Mouse (Mus musculus) heart, adult 2 months (tissue): ENCODE data around the gene Igfbp2. TPM values are rescaled to one million over a fixed set of nuclear protein-coding genes. Genes with fewer than 3 reads are reported as not detected.

Experiments
- DNase-seq, 2 experiments: peaks; one replicate each; pipeline ENCODE4 v3.0.0; 2021
- H3K27ac ChIP-seq: fragments of 200-600 bp; 2 replicates; pipeline ENCODE4 v1.8.1; 2022
- H3K27me3 ChIP-seq: fragments of 200-500 bp; 2 replicates; pipeline ENCODE4 v1.6.1; 2012; ENCODE audit warnings: mild to moderate bottlenecking, low read length, inconsistent platforms, mixed read lengths; ENCODE audit not compliant: control insufficient read depth, insufficient read depth
- H3K36me3 ChIP-seq: fragments of 200-500 bp; 2 replicates; pipeline ENCODE4 v1.6.1; 2012; ENCODE audit warnings: low read length, inconsistent platforms; ENCODE audit not compliant: control insufficient read depth, insufficient read depth
- H3K4me1 ChIP-seq: fragments of 200-500 bp; 2 replicates; pipeline ENCODE4 v1.6.1; 2011; ENCODE audit warnings: low read length; ENCODE audit not compliant: control insufficient read depth, insufficient read depth
- H3K4me3 ChIP-seq: fragments of 200-600 bp; 2 replicates; pipeline ENCODE4 v1.8.1; 2022
- H3K79me2 ChIP-seq: fragments of 200-500 bp; replicated peaks from 2 replicates; pipeline ENCODE4 v1.6.1; 2012; ENCODE audit warnings: mild to moderate bottlenecking, inconsistent platforms, low read length, moderate library complexity, mixed read lengths; ENCODE audit not compliant: control insufficient read depth, insufficient read depth
- H3K9ac ChIP-seq: fragments of 200-500 bp; 2 replicates; pipeline ENCODE4 v1.6.1; 2012; ENCODE audit warnings: low read depth, mild to moderate bottlenecking, control low read depth, inconsistent platforms, low read length, mixed read lengths
- CTCF ChIP-seq: fragments of 200-600 bp; IDR thresholded peaks from 2 replicates; pipeline ENCODE4 v1.8.1; 2022; ENCODE audit warnings: antibody characterized with exemption, mild to moderate bottlenecking, moderate library complexity
- EP300 ChIP-seq: fragments of 200-500 bp; IDR thresholded peaks from 2 replicates; pipeline ENCODE4 v1.6.1; 2011; ENCODE audit warnings: low read depth, low read length, control low read depth; ENCODE audit not compliant: insufficient read depth
- POLR2A ChIP-seq: fragments of 200-500 bp; IDR thresholded peaks from 2 replicates; pipeline ENCODE4 v1.6.1; 2011; ENCODE audit warnings: mild to moderate bottlenecking, low read depth, low read length, control low read depth; ENCODE audit not compliant: insufficient read depth
- WGBS: fragments of 180-500 bp; shearing (Covaris S2); methylation state at CpG from one replicate; pipeline ENCODE4 v1.1.7; 2018; 5-methylcytosine and 5-hydroxymethylcytosine counted together
- intact Hi-C: fragments of 180-260 bp; cut with DNase I; formaldehyde crosslinking; loops from one replicate; pipeline ENCODE4 v1.15.1; 2025
- polyA plus RNA-seq: library from polyadenylated mRNA; depleted of rRNA; stranded (reverse); fragments of >200 nt; gene quantifications from 2 replicates; pipeline ENCODE4 v1.2.3, GENCODE M21; 2012
- total RNA-seq, 2 experiments: library from RNA; stranded (reverse); gene quantifications; 2 replicates each; pipeline ENCODE4 v1.2.3; 2021

Gene Igfbp2
- total and polyA plus RNA-seq, 3 experiments, result 0.30 to 2.6 TPM; not detected in 1

DNA sequence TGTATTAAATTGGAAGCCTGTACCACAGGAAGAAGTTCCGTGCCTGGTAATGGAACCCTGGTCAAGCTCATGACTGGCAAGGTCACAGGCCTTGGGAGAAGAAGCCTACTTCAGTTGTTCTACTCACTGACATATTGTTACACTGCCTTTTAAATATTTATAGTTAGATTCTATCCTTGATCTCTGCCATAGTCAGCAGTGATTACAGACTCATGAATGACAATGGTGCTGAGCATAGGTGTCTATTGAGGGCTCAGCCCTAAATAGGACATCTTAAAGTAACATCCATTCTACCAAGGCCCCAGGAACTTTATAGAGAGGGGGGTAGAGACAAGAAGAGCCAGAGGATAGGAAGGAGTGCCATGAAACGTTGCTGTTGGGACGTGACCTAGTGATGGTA, 13.2 kb upstream of the Igfbp2 start:
- no peak for DNase-seq
- Histone ChIP-seq H3K79me2 (no peaks in the 10 kb centered on the region), H3K27ac (no peak overlapping the region), H3K36me3 (no peaks in the 10 kb centered on the region), H3K4me3 (no peak overlapping the region), H3K27me3 (no peaks in the 10 kb centered on the region), H3K9ac (no peak overlapping the region), H3K4me1 (no peaks in the 10 kb centered on the region)
- WGBS, result 90% methylated on average over 3 of the region's 3 CpGs
- intact Hi-C loops, result no loop called here
- TF ChIP-seq CTCF (no peak), POLR2A (no peak), EP300 (no peak)

- TF ChIP-seq EP300, result no peak
- Histone ChIP-seq H3K36me3 (no peaks in the 10 kb centered on the region), H3K27ac (no peak overlapping the region), H3K9ac (no peak overlapping the region), H3K27me3 (no peaks in the 10 kb centered on the region), H3K4me3 (no peak overlapping the region), H3K79me2 (no peaks in the 10 kb centered on the region), H3K4me1 (no peaks in the 10 kb centered on the region)
- 63% methylated on average over 5 of the region's 5 CpGs for WGBS
- DNase-seq, result no peak
- intact Hi-C loops, result no loop called here
Observed at GRCm38 (mm10) chr1:72813089-72813638, 11.1 kb upstream of the Igfbp2 start.

GRCm38 (mm10) chr1:72813639-72814403, 10.5 kb upstream of the Igfbp2 start:
- H3K27ac ChIP-seq, result no peak overlapping the region
- no peak overlapping the region for H3K4me3 ChIP-seq
- H3K4me1 ChIP-seq, result no peaks in the 10 kb centered on the region
- H3K9ac ChIP-seq, result no peak overlapping the region
- 37% methylated on average over 6 of the region's 6 CpGs for WGBS
- no peaks in the 10 kb centered on the region for H3K27me3 ChIP-seq
- no peaks in the 10 kb centered on the region for H3K79me2 ChIP-seq
- TF ChIP-seq EP300 (no peak), POLR2A (no peak), CTCF (no peak)
- intact Hi-C loops, result no loop called here
- no peak for DNase-seq
- no peaks in the 10 kb centered on the region for H3K36me3 ChIP-seq

DNA sequence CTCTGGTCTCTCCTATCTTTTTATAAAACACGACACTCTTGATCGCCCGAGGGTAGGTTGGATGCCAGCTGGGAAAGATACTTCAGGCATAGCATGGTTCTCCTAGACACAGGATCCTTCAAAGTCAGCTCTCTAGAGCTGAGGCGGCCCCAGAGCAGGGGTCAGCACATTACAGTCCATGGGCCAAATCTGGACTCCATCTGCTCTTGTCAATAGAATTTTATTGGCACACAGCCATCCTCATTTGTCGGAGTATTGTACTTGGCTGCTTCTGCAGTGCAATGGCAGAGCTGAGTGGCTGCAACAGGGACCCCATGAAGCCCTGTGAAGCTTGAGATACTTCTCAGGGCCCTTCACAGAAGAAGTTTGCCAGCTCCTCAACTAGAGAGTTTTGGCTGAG, 9.1 kb upstream of the Igfbp2 start:
- Histone ChIP-seq H3K79me2 (no peaks in the 10 kb centered on the region), H3K27me3 (no peaks in the 10 kb centered on the region), H3K36me3 (no peaks in the 10 kb centered on the region), H3K4me3 (no peak overlapping the region), H3K9ac (no peak overlapping the region), H3K4me1 (no peaks in the 10 kb centered on the region), H3K27ac (no peak overlapping the region)
- TF ChIP-seq POLR2A (no peak), EP300 (no peak), CTCF (no peak)
- DNase-seq, result no peak
- intact Hi-C loops, result no loop called here
- WGBS, result 29% methylated on average over 5 of the region's 5 CpGs

- TF ChIP-seq POLR2A (no peak), CTCF (no peak), EP300 (no peak)
- intact Hi-C loops, result no loop called here
- 79% methylated on average over 3 of the region's 3 CpGs for WGBS
- DNase-seq, result no peak
- H3K27ac ChIP-seq, result no peak overlapping the region
- H3K79me2 ChIP-seq, result no peaks in the 10 kb centered on the region
- no peak overlapping the region for H3K4me3 ChIP-seq
- no peaks in the 10 kb centered on the region for H3K27me3 ChIP-seq
- no peak overlapping the region for H3K9ac ChIP-seq
- no peaks in the 10 kb centered on the region for H3K4me1 ChIP-seq
- H3K36me3 ChIP-seq, result no peaks in the 10 kb centered on the region
Observed at GRCm38 (mm10) chr1:72815616-72816015, 8.7 kb upstream of the Igfbp2 start.

DNA sequence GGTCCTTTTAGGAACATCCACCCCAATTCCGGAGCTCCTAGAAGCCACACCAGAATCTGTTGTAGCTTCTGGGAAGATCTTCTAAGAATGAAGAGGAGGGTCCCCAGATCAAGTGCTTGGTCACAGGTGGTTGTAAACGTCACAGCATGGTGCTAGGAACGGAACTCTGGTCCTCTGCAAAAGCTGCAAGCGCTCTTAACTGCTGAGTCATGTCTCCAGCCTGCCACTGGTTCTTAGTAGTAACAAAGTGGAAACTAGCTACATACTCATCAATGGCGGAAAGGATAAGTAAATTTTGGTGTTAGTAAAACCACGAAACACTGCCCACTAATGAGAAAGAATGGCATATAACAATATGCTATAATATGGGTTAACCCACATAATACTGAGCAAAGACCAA, 4.3 kb upstream of the Igfbp2 start:
- TF ChIP-seq EP300 (no peak), POLR2A (no peak), CTCF (no peak)
- Histone ChIP-seq H3K79me2 (no peaks in the 10 kb centered on the region), H3K9ac (no peak overlapping the region), H3K36me3 (no peaks in the 10 kb centered on the region), H3K4me1 (no peaks in the 10 kb centered on the region), H3K27me3 (peaks cover 6% of the 10 kb centered on the region), H3K4me3 (no peak overlapping the region), H3K27ac (no peak overlapping the region)
- intact Hi-C loops, result no loop called here
- DNase-seq, result no peak
- WGBS, result 83% methylated on average over 6 of the region's 6 CpGs
